Mouse (Mus musculus): ENCODE measurements around the gene Rtkn2.

Rtkn2 gene

GRCm38 (mm10) chr10:68044864-68045263 lies 65.5 kb downstream of the Rtkn2 start:
- DNase-seq, result no peak

GRCm38 (mm10) chr10:68048641-68049305 lies 69.4 kb downstream of the Rtkn2 start:
- DNase-seq, result no peak

GRCm38 (mm10) chr10:68050882-68051281 lies 71.5 kb downstream of the Rtkn2 start:
- no peak for DNase-seq

GRCm38 (mm10) chr10:68051316-68051933 lies 72.1 kb downstream of the Rtkn2 start:
- no peak for DNase-seq

- no peak for DNase-seq
These were observed 72.9 kb downstream of the Rtkn2 start for GRCm38 (mm10) chr10:68052307-68052706.

- no peak for DNase-seq
These were observed 74.8 kb downstream of the Rtkn2 start for GRCm38 (mm10) chr10:68054131-68054530.

- no peak for DNase-seq
These were observed 75.3 kb downstream of the Rtkn2 start for GRCm38 (mm10) chr10:68054706-68055105.

GRCm38 (mm10) chr10:68057841-68058240 lies 78.5 kb downstream of the Rtkn2 start:
- DNase-seq, result no peak

GRCm38 (mm10) chr10:68058378-68058777 lies 79.0 kb downstream of the Rtkn2 start:
- no peak for DNase-seq

- no peak for DNase-seq
These were observed 81.3 kb downstream of the Rtkn2 start for GRCm38 (mm10) chr10:68060590-68061248.

- DNase-seq, result no peak
These were observed 81.9 kb downstream of the Rtkn2 start for GRCm38 (mm10) chr10:68061249-68061615.

- no peak for DNase-seq
These were observed 84.6 kb downstream of the Rtkn2 start for GRCm38 (mm10) chr10:68063806-68064545.

- no peak for DNase-seq
These were observed 85.2 kb downstream of the Rtkn2 start for GRCm38 (mm10) chr10:68064571-68064970.

GRCm38 (mm10) chr10:68066173-68066572 lies 86.8 kb downstream of the Rtkn2 start:
- DNase-seq, result no peak

GRCm38 (mm10) chr10:68067961-68068360 lies 88.6 kb downstream of the Rtkn2 start:
- DNase-seq, result no peak

GRCm38 (mm10) chr10:68068426-68068825 lies 89.1 kb downstream of the Rtkn2 start:
- DNase-seq, result no peak

- no peak for DNase-seq
These were observed 91.7 kb downstream of the Rtkn2 start for GRCm38 (mm10) chr10:68071041-68071440.

- DNase-seq, result no peak
These were observed 93.3 kb downstream of the Rtkn2 start for GRCm38 (mm10) chr10:68072626-68073025.

GRCm38 (mm10) chr10:68074291-68074690 lies 94.9 kb downstream of the Rtkn2 start:
- no peak for DNase-seq

GRCm38 (mm10) chr10:68075181-68075580 lies 95.8 kb downstream of the Rtkn2 start:
- no peak for DNase-seq

GRCm38 (mm10) chr10:68078708-68079107 lies 99.3 kb downstream of the Rtkn2 start:
- DNase-seq, result no peak

GRCm38 (mm10) chr10:68079910-68080670 lies 100.7 kb downstream of the Rtkn2 start:
- no peak for DNase-seq

GRCm38 (mm10) chr10:68081712-68082111 lies 102.3 kb downstream of the Rtkn2 start:
- no peak for DNase-seq
